Mouse (Mus musculus) ovary, postnatal 10 days (tissue): ENCODE measurements at regions not wholly inside any gene's neighbourhood (a gene's known extent, or its start where the extent isn't known, plus 50 kb on each side); places are given as distances from the start of the nearest gene placed in this dataset.
"Not testable (repeated sequence)": the region's sequence is repeated elsewhere in the genome, so short reads cannot be mapped to it uniquely, and the experiment has no call there.

Experiments used
- DNase-seq: peaks from one replicate; pipeline ENCODE4 v3.0.0; 2022; ENCODE audit warnings: low spot score

- DNase-seq = no peak
Measured at GRCm38 (mm10) chr2:160507816-160508564, 137.7 kb upstream of the Top1 start.

- DNase-seq = no peak
Measured at GRCm38 (mm10) chr2:160510159-160510558, 135.5 kb upstream of the Top1 start.

DNA sequence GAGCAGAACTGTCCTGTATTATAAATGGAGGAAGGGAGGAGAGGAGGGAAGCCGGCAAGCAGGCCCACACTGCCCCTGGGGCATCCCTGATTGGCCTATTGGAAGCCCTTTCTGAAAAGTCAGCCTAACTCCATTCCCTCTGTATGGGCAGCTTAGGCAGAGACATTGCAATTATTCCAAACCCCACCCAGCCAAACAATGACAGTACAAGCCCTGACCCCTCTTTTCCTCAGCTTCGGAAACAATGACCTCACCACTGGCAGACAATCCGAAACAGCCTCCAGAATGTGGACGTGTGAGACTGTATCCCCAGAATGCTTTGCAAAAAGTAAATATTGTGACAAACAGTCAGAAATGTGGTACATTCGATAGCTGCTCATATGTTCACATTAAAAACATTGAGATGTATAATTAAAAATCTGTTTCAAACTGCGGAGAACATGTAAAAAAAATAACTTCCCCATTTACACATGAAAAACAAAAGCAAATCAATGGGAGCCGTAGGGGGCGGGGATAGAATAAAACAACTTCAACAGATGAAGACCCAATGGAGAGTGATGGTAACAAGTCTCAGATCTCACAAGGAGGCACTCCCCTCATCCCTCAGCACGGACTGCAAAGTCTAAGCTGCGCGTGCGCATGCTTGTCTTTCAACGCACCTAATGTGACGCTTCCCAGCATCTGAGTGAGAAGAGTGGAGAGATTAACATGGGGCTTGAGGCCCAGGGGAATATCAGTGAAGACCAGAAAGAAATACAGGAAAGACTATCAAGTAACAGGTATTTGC, 134.9 kb upstream of the Top1 start:
- no peak for DNase-seq

DNA sequence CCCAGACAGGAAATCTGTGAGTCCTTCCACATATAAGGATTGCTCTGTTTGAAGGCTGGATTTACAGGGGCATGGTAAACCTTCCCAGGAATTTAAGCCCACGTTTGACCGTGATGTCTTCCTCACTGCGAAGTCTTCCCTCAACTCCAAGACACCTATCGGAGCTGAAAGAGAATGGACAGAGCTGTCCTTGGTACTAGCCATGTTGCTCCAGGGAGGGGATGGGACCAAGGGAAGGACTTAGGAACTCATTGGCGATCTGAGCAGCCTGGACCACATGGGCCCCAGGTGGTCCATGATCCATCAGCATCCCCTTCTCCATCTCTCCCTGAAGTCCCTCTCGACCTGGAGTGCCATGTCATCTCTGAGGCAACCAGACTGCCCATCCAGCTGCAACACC, 130.1 kb upstream of the Top1 start:
- no peak for DNase-seq

DNA sequence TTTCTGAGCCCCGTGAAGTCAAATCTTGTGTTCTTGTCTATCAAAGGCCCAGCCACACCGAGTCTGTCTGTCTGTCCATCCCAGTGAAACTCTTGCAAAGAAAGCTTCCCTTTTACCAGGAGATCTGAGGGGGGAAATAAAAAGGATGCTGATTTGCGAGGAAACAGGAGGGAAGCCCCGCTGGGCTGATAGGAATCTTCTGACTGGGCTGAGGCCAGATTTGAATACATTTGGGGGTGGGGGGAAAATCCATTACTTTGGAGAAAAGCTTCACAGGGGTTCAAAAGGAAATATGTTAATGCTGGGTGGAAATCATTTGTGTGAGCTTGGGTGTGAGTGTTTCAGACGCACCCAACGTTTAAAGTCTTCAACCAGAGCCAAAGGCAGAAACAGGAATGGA, 129.2 kb upstream of the Top1 start:
- DNase-seq = no peak

GRCm38 (mm10) chr2:160525301-160526205, 120.1 kb upstream of the Top1 start:
- no peak for DNase-seq

GRCm38 (mm10) chr2:160526377-160527125, 119.1 kb upstream of the Top1 start:
- no peak for DNase-seq

GRCm38 (mm10) chr2:160529306-160529705, 116.4 kb upstream of the Top1 start:
- DNase-seq = no peak

DNA sequence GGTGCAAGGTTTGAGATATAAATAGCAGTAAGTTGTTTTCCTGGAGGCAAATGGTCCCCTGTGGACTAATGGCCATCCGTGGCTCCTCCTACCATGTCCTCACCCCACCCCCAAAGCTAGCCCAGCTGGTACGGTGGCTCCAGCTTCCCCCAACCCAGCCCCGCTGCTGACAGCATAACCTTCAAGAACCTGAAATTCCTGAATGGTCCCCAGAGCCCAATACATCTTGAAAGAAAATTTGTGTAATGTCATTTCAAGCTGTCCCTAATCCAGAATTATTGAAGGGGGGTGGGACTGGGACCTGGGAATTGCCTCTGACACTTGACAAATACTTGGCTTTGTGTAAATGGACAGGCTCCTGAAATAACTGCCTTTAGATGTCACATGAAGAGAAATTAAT, 115.3 kb upstream of the Top1 start:
- no peak for DNase-seq

- no peak for DNase-seq
Measured at GRCm38 (mm10) chr2:160537319-160537719, 108.4 kb upstream of the Top1 start.

DNA sequence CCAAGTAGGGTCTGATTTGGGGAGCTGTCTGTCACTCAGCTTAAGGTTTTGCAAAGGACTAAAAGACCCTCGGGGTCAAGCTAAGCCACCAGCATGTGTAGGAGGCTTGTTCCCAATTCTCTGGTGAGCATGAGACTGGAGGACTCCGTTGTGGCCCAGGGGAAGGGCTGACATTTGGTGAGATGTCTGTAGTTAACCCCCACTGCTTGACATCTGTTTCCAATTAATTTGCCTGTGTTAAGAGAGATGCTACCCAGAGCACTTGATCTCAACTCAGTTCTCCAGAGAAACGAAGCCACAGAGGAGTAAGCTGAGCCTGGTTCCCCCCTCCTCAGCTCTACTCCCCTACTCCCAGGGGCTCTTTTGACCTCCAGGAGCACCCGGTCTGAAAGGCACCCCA, 100.2 kb upstream of the Top1 start:
- no peak for DNase-seq

- DNase-seq = no peak
Measured at GRCm38 (mm10) chr2:160552121-160552669, 93.5 kb upstream of the Top1 start.

GRCm38 (mm10) chr2:160561711-160562110, 84.0 kb upstream of the Top1 start:
- DNase-seq = no peak

- DNase-seq = no peak
Measured at GRCm38 (mm10) chr2:160567813-160568212, 77.9 kb upstream of the Top1 start.

DNA sequence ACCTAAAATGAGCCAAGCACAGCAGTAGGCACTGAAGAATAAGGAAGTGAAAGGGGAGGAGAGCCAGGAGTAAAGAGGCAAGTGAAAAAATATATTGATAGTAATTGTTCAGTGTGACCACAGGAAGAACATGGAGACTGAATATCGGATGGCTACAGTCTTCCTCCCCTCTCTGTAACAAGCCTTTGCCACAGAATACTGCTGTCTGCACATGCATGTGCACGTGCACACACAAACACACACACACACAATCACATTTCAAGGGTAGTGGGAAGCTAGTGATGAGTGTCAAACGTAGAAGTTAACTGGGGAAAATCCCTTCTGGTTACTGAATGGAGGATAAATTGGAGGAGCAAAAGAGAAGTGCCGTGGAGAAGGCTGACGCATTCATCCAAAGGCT, 76.2 kb upstream of the Top1 start:
- no peak for DNase-seq

GRCm38 (mm10) chr2:160578384-160579320, 67.0 kb upstream of the Top1 start:
- DNase-seq = peak; percentile 63

- no peak for DNase-seq
Measured at GRCm38 (mm10) chr2:160580250-160580649, 65.4 kb upstream of the Top1 start.

- DNase-seq = no peak
Measured at GRCm38 (mm10) chr2:160581029-160581428, 64.7 kb upstream of the Top1 start.

- not testable (repeated sequence) for DNase-seq
Measured at GRCm38 (mm10) chr2:160583034-160583433, 62.7 kb upstream of the Top1 start.

DNA sequence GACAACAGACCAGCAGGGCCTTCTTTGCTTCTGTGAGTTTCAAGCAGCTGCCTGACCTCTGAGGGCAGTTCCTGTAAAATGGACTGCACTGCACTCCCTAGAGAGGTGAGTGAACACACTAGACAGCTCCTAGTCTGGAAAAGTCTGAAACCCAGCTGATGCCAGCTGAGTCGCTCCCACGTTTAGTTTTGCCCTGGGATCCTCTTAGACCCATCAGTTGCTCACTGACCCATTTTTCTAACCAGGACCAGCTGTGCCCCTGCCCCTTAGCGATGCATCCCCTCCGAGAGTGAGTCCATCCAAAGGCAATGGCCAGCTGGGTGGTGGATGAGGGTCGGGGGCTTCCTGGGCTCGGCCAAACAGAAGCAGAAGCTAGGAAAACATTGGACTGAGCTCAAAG, 62.2 kb upstream of the Top1 start:
- DNase-seq = no peak
